Mouse (Mus musculus): ENCODE measurements around the gene Mcu.

GRCm38 (mm10) chr10:59614141-59614540, 2.4 kb downstream of the Mcu start:
- TF ChIP-seq POLR2A (IDR thresholded peaks at IDR 0.05; ENCODE audit: borderline replicate concordance, insufficient read depth, low read length), result no peak
- TF ChIP-seq CTCF (IDR thresholded peaks at IDR 0.05; ENCODE audit: borderline replicate concordance, insufficient read depth, low read depth, low read length), result peak; percentile 59; the same call in 1 of the 2 replicates
